Mouse (Mus musculus) thymus, postnatal 0 days (tissue): ENCODE results near the gene Chst13. TPM values are rescaled to one million over a fixed set of nuclear protein-coding genes. Genes with fewer than 3 reads are reported as not detected.

Source experiments
- DNase-seq: peaks from one replicate; pipeline ENCODE4 v3.0.0-alpha.2; 2015; ENCODE audit warnings: low spot score
- polyA plus RNA-seq: library from polyadenylated mRNA; unstranded; fragments of >200 nt; fragmentation: Nextera tagmentation; extraction: Ambion mirVana; gene quantifications from 2 replicates; pipeline ENCODE4 v1.2.1, GENCODE M21; 2015

Chst13 gene
- polyA plus RNA-seq, 1 experiment from 2014 or later = 0.13 TPM

GRCm38 (mm10) chr6:90320429-90320828 is 4.6 kb downstream of the Chst13 start:
- no peak for DNase-seq

DNA sequence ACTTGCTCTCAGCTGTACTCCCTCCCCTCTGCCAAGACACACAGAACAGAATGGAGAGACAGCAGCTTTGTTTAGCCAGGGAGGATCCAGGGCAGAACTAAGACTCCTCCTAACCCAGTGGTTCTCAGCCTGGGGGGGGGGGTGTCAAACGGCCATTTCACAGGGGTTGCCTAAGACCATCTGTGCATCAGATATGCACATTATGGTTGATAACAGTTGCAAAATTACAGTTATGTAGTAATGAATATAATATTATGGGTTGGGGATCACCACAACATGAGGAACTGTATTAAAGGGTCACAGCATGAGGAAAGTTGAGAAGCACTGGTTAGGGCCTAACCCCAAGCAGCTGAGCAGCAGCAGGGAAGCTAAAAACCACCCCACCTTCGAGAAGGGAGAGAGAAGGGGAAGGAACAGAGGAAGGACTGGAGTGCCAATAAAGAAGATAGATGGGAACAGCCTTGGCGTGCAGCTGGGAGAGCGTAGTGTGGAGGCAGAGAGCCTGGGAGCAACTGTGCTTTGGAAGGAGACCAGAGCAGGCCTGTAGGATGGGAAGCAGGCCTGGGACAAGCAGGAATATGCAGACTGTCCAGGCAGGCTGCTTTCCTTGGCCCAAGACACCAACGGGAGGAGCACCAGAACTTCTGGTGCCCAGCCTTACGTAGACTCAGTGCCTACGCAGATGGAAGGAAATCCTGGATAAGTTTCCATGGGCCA is 5.4 kb downstream of the Chst13 start:
- no peak for DNase-seq

DNA sequence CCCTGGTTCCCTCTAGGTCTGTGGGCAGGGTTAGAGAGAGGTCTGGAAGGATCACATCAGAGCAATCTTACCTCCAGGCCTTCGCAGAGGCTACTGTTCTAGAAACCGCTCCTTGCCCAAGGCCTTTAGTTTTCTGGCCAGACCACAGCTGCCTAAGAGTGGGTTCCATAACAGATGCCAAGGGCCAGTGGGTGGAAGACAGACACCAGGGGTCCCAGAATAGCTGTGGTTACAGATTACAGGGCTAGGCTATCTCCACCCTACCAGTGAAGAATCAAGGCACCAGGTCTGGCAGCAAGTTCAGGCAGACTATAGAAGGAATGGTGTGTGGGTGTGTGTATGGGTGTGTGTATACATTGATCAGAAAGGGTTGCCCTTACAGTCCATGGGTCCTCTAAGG is 6.0 kb downstream of the Chst13 start:
- no peak for DNase-seq

DNA sequence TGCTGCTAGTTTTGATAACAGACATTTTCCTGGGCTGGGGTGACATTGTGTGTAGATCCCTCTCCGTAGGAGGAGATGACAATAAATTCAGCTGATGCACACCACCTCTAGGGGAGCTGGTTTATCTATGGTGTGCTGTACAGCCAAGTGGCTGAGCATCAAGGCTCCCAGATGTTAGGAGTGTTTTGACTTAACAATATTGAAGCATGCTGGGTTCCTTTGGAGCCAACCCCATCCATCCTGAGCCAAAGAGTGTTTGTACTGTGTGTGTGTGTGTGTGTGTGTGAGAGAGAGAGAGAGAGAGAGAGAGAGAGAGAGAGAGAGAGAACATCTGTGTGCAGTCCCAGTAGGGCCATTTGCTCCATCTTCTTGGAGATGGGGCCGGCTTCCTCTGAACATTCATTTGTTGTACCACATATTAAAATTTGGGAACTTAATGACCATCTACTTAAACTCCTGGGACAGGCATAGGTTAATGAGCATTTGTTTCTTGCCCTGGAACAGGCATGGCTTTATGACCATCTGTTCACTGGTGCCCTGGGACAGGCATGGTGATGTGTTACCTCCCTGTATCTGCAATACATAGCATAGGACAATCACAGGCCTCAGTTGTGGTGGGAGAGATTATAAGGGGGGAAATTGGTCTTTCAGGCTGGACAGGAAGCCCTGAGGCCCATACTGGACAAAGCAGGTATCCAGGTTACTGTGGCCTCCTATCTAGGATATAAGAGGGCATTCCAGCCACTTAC is 7.3 kb downstream of the Chst13 start:
- no peak for DNase-seq

GRCm38 (mm10) chr6:90315961-90316360 is 9.0 kb downstream of the Chst13 start:
- DNase-seq = no peak

GRCm38 (mm10) chr6:90308839-90309778 is 15.9 kb downstream of the Chst13 start:
- DNase-seq = no peak

- no peak for DNase-seq
Measured at GRCm38 (mm10) chr6:90306315-90306975, 18.5 kb downstream of the Chst13 start.

GRCm38 (mm10) chr6:90300919-90301318 is 24.1 kb downstream of the Chst13 start, which contains the start of gene BC048671:
Gene BC048671, plus strand, starts transcription at chr6:90301219.
- no peak for DNase-seq

- DNase-seq = no peak
Measured at GRCm38 (mm10) chr6:90288265-90288664, 36.7 kb downstream of the Chst13 start.

Other genes starting within 250 kb of the Chst13 start
- not detected in 2 replicates for gene Vmn1r49, start 246.7 kb downstream of the Chst13 start, polyA plus RNA-seq
- gene Vmn1r50, start 223.8 kb downstream of the Chst13 start, polyA plus RNA-seq = not detected in 2 replicates
- not detected in 2 replicates for gene Vmn1r51, start 202.6 kb downstream of the Chst13 start, polyA plus RNA-seq
- gene Vmn1r52, start 150.4 kb downstream of the Chst13 start, polyA plus RNA-seq = not detected in 2 replicates
- gene V1ra8, start 122.4 kb downstream of the Chst13 start, polyA plus RNA-seq = not detected in 2 replicates
- gene Vmn1r53, start 100.7 kb downstream of the Chst13 start, polyA plus RNA-seq = not detected in 2 replicates
- gene Vmn1r54, start 78.9 kb downstream of the Chst13 start, polyA plus RNA-seq = not detected in 2 replicates
- gene BC048671, start 24.0 kb downstream of the Chst13 start, polyA plus RNA-seq = not detected in 2 replicates
- 0.05 TPM in 1 of 2 replicates, not detected in the other for gene Uroc1, start 8.1 kb upstream of the Chst13 start, polyA plus RNA-seq
- gene Zxdc, start 44.3 kb upstream of the Chst13 start, polyA plus RNA-seq = 7.2 and 8.1 TPM in 2 replicates
- gene Cfap100, start 103.6 kb upstream of the Chst13 start, polyA plus RNA-seq = 0.27 and 0.62 TPM in 2 replicates
- gene Klf15, start 137.4 kb upstream of the Chst13 start, polyA plus RNA-seq = 10.9 and 13.7 TPM in 2 replicates
- gene Aldh1l1, start 161.2 kb upstream of the Chst13 start, polyA plus RNA-seq = 17.1 and 21.6 TPM in 2 replicates